Mouse (Mus musculus): ENCODE results near the gene Ssr2.
"Not testable (repeated sequence)": the region's sequence is repeated elsewhere in the genome, so short reads cannot be mapped to it uniquely, and the experiment has no call there.

Gene Ssr2

GRCm38 (mm10) chr3:88592942-88593576 is 17.4 kb downstream of the Ssr2 start:
- no peak for ATAC-seq (ENCODE audit: insufficient number of reproducible peaks, low FRiP score, low TSS enrichment)

- no peak for ATAC-seq (ENCODE audit: insufficient number of reproducible peaks, low FRiP score, low TSS enrichment)
Measured at GRCm38 (mm10) chr3:88593893-88594580, 18.4 kb downstream of the Ssr2 start.

- not testable (repeated sequence) for ATAC-seq (ENCODE audit: insufficient number of reproducible peaks, low FRiP score, low TSS enrichment)
Measured at GRCm38 (mm10) chr3:88596547-88596946, 20.9 kb downstream of the Ssr2 start.

- ATAC-seq (ENCODE audit: insufficient number of reproducible peaks, low FRiP score, low TSS enrichment): no peak
Measured at GRCm38 (mm10) chr3:88602466-88602865, 26.8 kb downstream of the Ssr2 start.

- ATAC-seq (ENCODE audit: insufficient number of reproducible peaks, low FRiP score, low TSS enrichment): no peak
Measured at GRCm38 (mm10) chr3:88603714-88604161, 28.1 kb downstream of the Ssr2 start.

- no peak for ATAC-seq (ENCODE audit: insufficient number of reproducible peaks, low FRiP score, low TSS enrichment)
Measured at GRCm38 (mm10) chr3:88604863-88605262, 29.2 kb downstream of the Ssr2 start.

GRCm38 (mm10) chr3:88605666-88606065 is 30.0 kb downstream of the Ssr2 start, which contains the start of gene Arhgef2:
Gene Arhgef2, plus strand, starts transcription at chr3:88605966.
- ATAC-seq (ENCODE audit: insufficient number of reproducible peaks, low FRiP score, low TSS enrichment): not testable (repeated sequence)

- peak; percentile 90 for ATAC-seq (ENCODE audit: insufficient number of reproducible peaks, low FRiP score, low TSS enrichment)
Measured at GRCm38 (mm10) chr3:88607065-88607757, 31.5 kb downstream of the Ssr2 start.

- ATAC-seq (ENCODE audit: insufficient number of reproducible peaks, low FRiP score, low TSS enrichment): peak; percentile 51; the same call in 1 of the 2 replicates
Measured at GRCm38 (mm10) chr3:88607758-88608138, 32.1 kb downstream of the Ssr2 start.

- ATAC-seq (ENCODE audit: insufficient number of reproducible peaks, low FRiP score, low TSS enrichment): no peak
Measured at GRCm38 (mm10) chr3:88609066-88609465, 33.4 kb downstream of the Ssr2 start.

- ATAC-seq (ENCODE audit: insufficient number of reproducible peaks, low FRiP score, low TSS enrichment): no peak
Measured at GRCm38 (mm10) chr3:88614418-88614817, 38.7 kb downstream of the Ssr2 start.

GRCm38 (mm10) chr3:88615117-88615516 is 39.4 kb downstream of the Ssr2 start:
- no peak; the same call in 1 of the 2 replicates for ATAC-seq (ENCODE audit: insufficient number of reproducible peaks, low FRiP score, low TSS enrichment)

- peak; percentile 71; the same call in 1 of the 2 replicates for ATAC-seq (ENCODE audit: insufficient number of reproducible peaks, low FRiP score, low TSS enrichment)
Measured at GRCm38 (mm10) chr3:88615902-88616391, 40.3 kb downstream of the Ssr2 start.

- no peak for ATAC-seq (ENCODE audit: insufficient number of reproducible peaks, low FRiP score, low TSS enrichment)
Measured at GRCm38 (mm10) chr3:88616951-88617500, 41.4 kb downstream of the Ssr2 start.

- no peak for ATAC-seq (ENCODE audit: insufficient number of reproducible peaks, low FRiP score, low TSS enrichment)
Measured at GRCm38 (mm10) chr3:88618074-88618871, 42.6 kb downstream of the Ssr2 start.

GRCm38 (mm10) chr3:88619113-88620097 is 43.7 kb downstream of the Ssr2 start:
- 0 out of 2 replicates have a peak, but pooled peaks have one; percentile 17 for ATAC-seq (ENCODE audit: insufficient number of reproducible peaks, low FRiP score, low TSS enrichment)

GRCm38 (mm10) chr3:88620146-88620991 is 44.7 kb downstream of the Ssr2 start:
- no peak for ATAC-seq (ENCODE audit: insufficient number of reproducible peaks, low FRiP score, low TSS enrichment)
